Mouse (Mus musculus) testis, adult 2 months (tissue): ENCODE measurements at regions not wholly inside any gene's neighbourhood (a gene's known extent, or its start where the extent isn't known, plus 50 kb on each side); places are given as distances from the start of the nearest gene placed in this dataset.

Source experiments
- CTCF ChIP-seq: fragments of 200-500 bp; IDR thresholded peaks from 2 replicates; pipeline ENCODE4 v1.5.1; 2012; ENCODE audit warnings: low read depth, mild to moderate bottlenecking, inconsistent platforms, low read length, moderate library complexity; ENCODE audit not compliant: control insufficient read depth, insufficient read depth, insufficient replicate concordance
- POLR2A ChIP-seq: fragments of 200-500 bp; IDR thresholded peaks from 2 replicates; pipeline ENCODE4 v1.6.1; 2012; ENCODE audit warnings: low read depth, mild to moderate bottlenecking, inconsistent platforms, low read length, moderate library complexity; ENCODE audit not compliant: control insufficient read depth

- TF ChIP-seq CTCF: no peak
- no peak for TF ChIP-seq POLR2A
Measured at GRCm38 (mm10) chr3:154388656-154389055, 58.2 kb upstream of the Lhx8 start.
